Mouse (Mus musculus) MEL (cell line): ENCODE results near the gene Chst15. TPM values are rescaled to one million over a fixed set of nuclear protein-coding genes. Genes with fewer than 3 reads are reported as not detected.

Experiments
- DNase-seq: peaks from one replicate; pipeline ENCODE4 v3.0.0; 2011; ENCODE audit warnings: low read depth, low spot score
- H3K27ac ChIP-seq: 2 replicates; pipeline ENCODE4 v1.5.1; 2012; ENCODE audit warnings: low read depth, mild to moderate bottlenecking, control low read depth, low read length, moderate library complexity; ENCODE audit not compliant: control insufficient read depth
- H3K27me3 ChIP-seq, 2 experiments: fragments of 150-350 bp in 1 of 2; sonication (generic) in 1 of 2; 2 replicates each; pipeline ENCODE4 v1.6.1; 2012; ENCODE audit warnings: low read length in 2 of 2, mild to moderate bottlenecking in 2 of 2, improper control_type of control experiment in 1 of 2, moderate library complexity in 1 of 2; ENCODE audit not compliant: insufficient read depth in 2 of 2, control insufficient read depth in 1 of 2
- H3K36me3 ChIP-seq, 2 experiments: 2 replicates each; pipeline ENCODE4 v1.6.1; 2012 to 2014; ENCODE audit warnings: low read length in 2 of 2, improper control_type of control experiment in 1 of 2, inconsistent platforms in 1 of 2, mild to moderate bottlenecking in 1 of 2; ENCODE audit not compliant: insufficient read depth in 2 of 2, control insufficient read depth in 1 of 2
- H3K4me1 ChIP-seq, 2 experiments: fragments of 150-350 bp in 1 of 2; sonication (generic) in 1 of 2; 2 replicates each; pipeline ENCODE4 v1.6.1; 2012; ENCODE audit warnings: low read length in 2 of 2, improper control_type of control experiment in 1 of 2, mild to moderate bottlenecking in 1 of 2; ENCODE audit not compliant: insufficient read depth in 2 of 2, control insufficient read depth in 1 of 2
- H3K4me3 ChIP-seq, 2 experiments: fragments of 150-350 bp in 1 of 2; sonication (generic) in 1 of 2; 2 replicates each; pipeline ENCODE4 v1.5.1; 2012; ENCODE audit warnings: low read depth in 2 of 2, low read length in 2 of 2, mild to moderate bottlenecking in 2 of 2, moderate library complexity in 2 of 2, control low read depth in 1 of 2, improper control_type of control experiment in 1 of 2; ENCODE audit not compliant: control insufficient read depth in 1 of 2, insufficient read depth in 1 of 2
- H3K79me2 ChIP-seq: 2 replicates; pipeline ENCODE4 v1.6.1; 2012; ENCODE audit warnings: mild to moderate bottlenecking, low read length, moderate library complexity; ENCODE audit not compliant: control insufficient read depth, poor library complexity, insufficient read depth
- H3K9ac ChIP-seq: 2 replicates; pipeline ENCODE4 v1.6.1; 2012; ENCODE audit warnings: low read depth, mild to moderate bottlenecking, control low read depth, low read length, moderate library complexity; ENCODE audit not compliant: control insufficient read depth, poor library complexity, severe bottlenecking
- H3K9me3 ChIP-seq: fragments of 150-350 bp; sonication (generic); replicated peaks from 2 replicates; pipeline ENCODE4 v1.6.1; 2012; ENCODE audit warnings: mild to moderate bottlenecking, low read length, improper control_type of control experiment, moderate library complexity; ENCODE audit not compliant: insufficient read depth
- BHLHE40 ChIP-seq: IDR thresholded peaks from 2 replicates; pipeline ENCODE4 v1.6.1; 2012; ENCODE audit warnings: low read depth, mild to moderate bottlenecking, inconsistent platforms, low read length, improper control_type of control experiment, borderline replicate concordance
- CHD1 ChIP-seq: IDR thresholded peaks from 2 replicates; pipeline ENCODE4 v1.6.1; 2012; ENCODE audit warnings: low read depth, mild to moderate bottlenecking, inconsistent platforms, low read length, improper control_type of control experiment
- CHD2 ChIP-seq: IDR thresholded peaks from 2 replicates; pipeline ENCODE4 v1.6.1; 2011; ENCODE audit warnings: low read length, improper control_type of control experiment
- E2F4 ChIP-seq: IDR thresholded peaks from 2 replicates; pipeline ENCODE4 v1.6.1; 2011; ENCODE audit warnings: low read depth, low read length, improper control_type of control experiment, borderline replicate concordance
- ELF1 ChIP-seq: IDR thresholded peaks from 2 replicates; pipeline ENCODE4 v1.6.1; 2014; ENCODE audit warnings: low read depth, mild to moderate bottlenecking, inconsistent platforms, low read length, improper control_type of control experiment, moderate library complexity
- EP300 ChIP-seq, 2 experiments: IDR thresholded peaks; 2 replicates each; pipeline ENCODE4 v1.6.1; 2011; ENCODE audit warnings: improper control_type of control experiment in 2 of 2, low read length in 2 of 2, low read depth in 1 of 2, mild to moderate bottlenecking in 1 of 2
- GABPA ChIP-seq: IDR thresholded peaks from 2 replicates; pipeline ENCODE4 v1.6.1; 2012; ENCODE audit warnings: low read depth, mild to moderate bottlenecking, inconsistent platforms, low read length, improper control_type of control experiment, moderate library complexity
- JUND ChIP-seq: IDR thresholded peaks from 2 replicates; pipeline ENCODE4 v1.6.1; 2011; ENCODE audit warnings: low read depth, mild to moderate bottlenecking, improper control_type of control experiment, low read length
- KAT2A ChIP-seq: conservative IDR thresholded peaks from 2 replicates; pipeline ENCODE4 v1.6.1; 2012; ENCODE audit warnings: low read depth, low read length, improper control_type of control experiment, inconsistent platforms
- MAZ ChIP-seq: IDR thresholded peaks from 2 replicates; pipeline ENCODE4 v1.6.1; 2012; ENCODE audit warnings: low read depth, mild to moderate bottlenecking, inconsistent platforms, low read length, improper control_type of control experiment
- NELFE ChIP-seq: IDR thresholded peaks from 2 replicates; pipeline ENCODE4 v1.6.1; 2011; ENCODE audit warnings: low read depth, low read length, improper control_type of control experiment
- NRF1 ChIP-seq: IDR thresholded peaks from 2 replicates; pipeline ENCODE4 v1.6.1; 2014; ENCODE audit warnings: low read depth, mild to moderate bottlenecking, inconsistent platforms, low read length, improper control_type of control experiment, moderate library complexity; ENCODE audit not compliant: poor library complexity, insufficient read depth, severe bottlenecking
- POLR2A ChIP-seq, 2 experiments: IDR thresholded peaks; 2 replicates each; pipeline ENCODE4 v1.6.1; 2011 to 2012; ENCODE audit warnings: low read length in 2 of 2, mild to moderate bottlenecking in 2 of 2, control low read depth in 1 of 2, improper control_type of control experiment in 1 of 2, low read depth in 1 of 2, moderate library complexity in 1 of 2; ENCODE audit not compliant: control insufficient read depth in 1 of 2, insufficient read depth in 1 of 2, poor library complexity in 1 of 2
- POLR2AphosphoS2 ChIP-seq: IDR thresholded peaks from 2 replicates; pipeline ENCODE4 v1.6.1; 2011; ENCODE audit warnings: low read length, improper control_type of control experiment
- POLR2AphosphoS5 ChIP-seq: IDR thresholded peaks from 2 replicates; pipeline ENCODE4 v1.6.1; 2012; ENCODE audit warnings: low read depth, borderline replicate concordance, mild to moderate bottlenecking, inconsistent platforms, low read length, moderate library complexity, mixed read lengths
- RCOR1 ChIP-seq: IDR thresholded peaks from 2 replicates; pipeline ENCODE4 v1.6.1; 2012; ENCODE audit warnings: low read depth, mild to moderate bottlenecking, inconsistent platforms, low read length, improper control_type of control experiment
- SMC3 ChIP-seq: IDR thresholded peaks from 2 replicates; pipeline ENCODE4 v1.6.1; 2011; ENCODE audit warnings: low read depth, low read length, improper control_type of control experiment
- TAL1 ChIP-seq: IDR thresholded peaks from 2 replicates; pipeline ENCODE4 v1.6.1; 2012; ENCODE audit warnings: mild to moderate bottlenecking, inconsistent platforms, low read length, moderate library complexity, mixed read lengths
- TCF12 ChIP-seq: IDR thresholded peaks from 2 replicates; pipeline ENCODE4 v1.6.1; 2014; ENCODE audit warnings: low read depth, mild to moderate bottlenecking, inconsistent platforms, low read length, improper control_type of control experiment, moderate library complexity
- UBTF ChIP-seq: IDR thresholded peaks from 2 replicates; pipeline ENCODE4 v1.6.1; 2012; ENCODE audit warnings: low read depth, mild to moderate bottlenecking, inconsistent platforms, low read length, improper control_type of control experiment, moderate library complexity, borderline replicate concordance; ENCODE audit not compliant: insufficient read depth
- ZC3H11A ChIP-seq: IDR thresholded peaks from 2 replicates; pipeline ENCODE4 v1.6.1; 2012; ENCODE audit warnings: low read depth, mild to moderate bottlenecking, inconsistent platforms, low read length, improper control_type of control experiment
- polyA plus RNA-seq, 2 experiments: library from polyadenylated mRNA; stranded (reverse) in 1 of 2; unstranded in 1 of 2; fragments of >175 nt in 1 of 2; fragments of >200 nt in 1 of 2; gene quantifications; 2 replicates each; pipeline versions ENCODE4 v1.2.1 to v1.2.4; 2012; ENCODE audit warnings: low replicate concordance in 2 of 2, low read depth in 1 of 2; ENCODE audit not compliant: insufficient read length in 2 of 2, insufficient read depth in 1 of 2, missing spikeins in 1 of 2
- total RNA-seq: library from RNA; depleted of rRNA; stranded (reverse); fragments of 300-350 nt; gene quantifications from 2 replicates; pipeline ENCODE4 v1.2.3, GENCODE M21; 2012

The Chst15 gene
- total and polyA plus RNA-seq, 3 experiments, result 14.9 to 18.1 TPM; not detected in 1

- TF ChIP-seq JUND (no peak), MAZ (no peak)
These were observed 32.1 kb upstream of the Chst15 start (continued) for GRCm38 (mm10) chr7:132349075-132349572.

DNA sequence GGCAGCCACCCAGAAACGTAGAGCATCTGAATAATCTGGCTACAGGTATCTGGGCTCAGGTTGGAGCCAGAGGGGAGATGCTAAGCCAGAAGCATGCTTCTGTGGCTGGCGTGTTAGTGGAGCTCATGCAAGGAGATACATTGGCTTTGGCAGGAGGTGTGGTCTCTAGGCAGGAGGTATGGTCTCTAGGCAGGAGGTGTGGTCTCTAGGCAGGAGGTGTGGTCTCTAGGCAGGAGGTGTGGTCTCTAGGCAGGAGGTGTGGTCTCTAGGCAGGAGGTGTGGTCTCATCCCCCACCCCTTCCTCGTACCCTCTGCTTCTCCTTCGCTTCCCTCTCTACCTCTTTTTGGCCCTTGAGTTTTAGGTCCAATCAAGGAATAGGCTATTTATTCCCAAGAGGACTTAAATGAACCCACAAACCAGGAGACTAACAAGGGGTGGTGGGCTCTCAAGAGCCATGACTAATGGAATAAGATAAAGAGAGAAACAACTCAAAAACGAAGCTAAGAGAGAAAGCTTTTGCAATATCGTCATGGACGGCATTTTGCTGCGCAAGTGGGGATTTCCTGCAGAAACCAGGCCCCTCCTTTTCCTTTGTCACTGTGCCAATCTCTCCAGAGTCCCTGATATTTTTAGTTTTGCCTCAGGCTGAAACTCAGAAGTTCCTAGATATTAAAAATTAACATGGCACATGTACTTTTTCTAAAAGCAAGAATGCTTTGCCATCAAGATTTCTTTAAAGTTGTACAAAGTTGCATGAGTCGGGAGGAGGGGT is 30.4 kb upstream of the Chst15 start:
- no peak overlapping the region for H3K27ac ChIP-seq
- H3K9me3 ChIP-seq, result no peaks in the 10 kb centered on the region
- no peak overlapping the region for H3K9ac ChIP-seq
- no peaks in the 10 kb centered on the region for H3K27me3 ChIP-seq
- peaks cover 0 to 9% of the 10 kb centered on the region in 2 experiments; a peak in 2 of 4 replicates for H3K36me3 ChIP-seq
- no peak for TF ChIP-seq GABPA
- TF ChIP-seq EP300 (IDR thresholded peaks at IDR 0.05; ENCODE audit: low read depth in 1 of 2, low read length in 2 of 2), result no peak
- no peak for TF ChIP-seq POLR2AphosphoS5
- no peak for TF ChIP-seq BHLHE40
- no peak for TF ChIP-seq CHD2
- TF ChIP-seq E2F4, result no peak
- TF ChIP-seq JUND, result no peak
- TF ChIP-seq TCF12, result no peak
- TF ChIP-seq NRF1, result no peak
- TF ChIP-seq ZC3H11A, result no peak
- no peak for TF ChIP-seq TAL1
- TF ChIP-seq ELF1, result no peak
- no peak for TF ChIP-seq POLR2AphosphoS2
- TF ChIP-seq CHD1, result no peak
- TF ChIP-seq NELFE, result no peak
- TF ChIP-seq KAT2A, result no peak
- peak; percentile 21 for DNase-seq
- H3K4me3 ChIP-seq, result no peak overlapping the region
- H3K4me1 ChIP-seq, result peaks cover 5 to 13% of the 10 kb centered on the region in 2 experiments; a peak in 3 of 4 replicates
- H3K79me2 ChIP-seq, result no peaks in the 10 kb centered on the region

- no peak overlapping the region for H3K27ac ChIP-seq
- TF ChIP-seq NELFE (no peak), UBTF (no peak), SMC3 (no peak), POLR2A (IDR thresholded peaks at IDR 0.05; ENCODE audit: control insufficient read depth in 1 of 2, insufficient read depth in 1 of 2, low read depth in 1 of 2, low read length in 2 of 2, poor library complexity in 1 of 2) (no peak), RCOR1 (no peak)
- TF ChIP-seq, all 39 proteins: peak for 0
- no peak for DNase-seq
- H3K9ac ChIP-seq, result no peak overlapping the region
- H3K4me3 ChIP-seq, result no peak overlapping the region
- H3K4me1 ChIP-seq, result peaks cover 5 to 13% of the 10 kb centered on the region in 2 experiments; a peak in 3 of 4 replicates
- no peaks in the 10 kb centered on the region for H3K9me3 ChIP-seq
- no peaks in the 10 kb centered on the region for H3K27me3 ChIP-seq
- H3K79me2 ChIP-seq, result no peaks in the 10 kb centered on the region
- H3K36me3 ChIP-seq, result peaks cover 0 to 9% of the 10 kb centered on the region in 2 experiments; a peak in 2 of 4 replicates
These were observed 28.6 kb upstream of the Chst15 start for GRCm38 (mm10) chr7:132345526-132346070.
